Mouse (Mus musculus) thymus, adult 2 months (tissue): ENCODE data around the gene Sept8. TPM values are rescaled to one million over a fixed set of nuclear protein-coding genes. Genes with fewer than 3 reads are reported as not detected.

Experiments
- DNase-seq: peaks from one replicate; pipeline ENCODE4 v3.0.0; 2021
- H3K27ac ChIP-seq: fragments of 200-500 bp; 2 replicates; pipeline ENCODE4 v1.5.1; 2012; ENCODE audit warnings: low read length, control low read depth; ENCODE audit not compliant: control insufficient read depth, insufficient read depth
- H3K27me3 ChIP-seq: fragments of 200-500 bp; 2 replicates; pipeline ENCODE4 v1.6.1; 2012; ENCODE audit warnings: mild to moderate bottlenecking, low read length, moderate library complexity, mixed read lengths; ENCODE audit not compliant: control insufficient read depth, insufficient read depth
- H3K36me3 ChIP-seq: fragments of 200-500 bp; 2 replicates; pipeline ENCODE4 v1.6.1; 2012; ENCODE audit warnings: mild to moderate bottlenecking, low read length, moderate library complexity; ENCODE audit not compliant: control insufficient read depth, insufficient read depth
- H3K4me1 ChIP-seq: fragments of 200-500 bp; replicated peaks from 2 replicates; pipeline ENCODE4 v1.6.1; 2012; ENCODE audit warnings: low read length; ENCODE audit not compliant: control insufficient read depth, insufficient read depth
- H3K4me3 ChIP-seq: fragments of 200-500 bp; 2 replicates; pipeline ENCODE4 v1.5.1; 2012; ENCODE audit warnings: mild to moderate bottlenecking, low read length, control low read depth, moderate library complexity; ENCODE audit not compliant: control insufficient read depth, insufficient read depth
- CTCF ChIP-seq: fragments of 200-500 bp; IDR thresholded peaks from 2 replicates; pipeline ENCODE4 v1.5.1; 2012; ENCODE audit warnings: mild to moderate bottlenecking, control low read depth, low read length, moderate library complexity, borderline replicate concordance; ENCODE audit not compliant: control insufficient read depth, poor library complexity, insufficient read depth; ENCODE audit errors: extremely low read depth
- POLR2A ChIP-seq: fragments of 200-500 bp; IDR thresholded peaks from 2 replicates; pipeline ENCODE4 v1.6.1; 2012; ENCODE audit warnings: mild to moderate bottlenecking, low read length, control low read depth, moderate library complexity; ENCODE audit not compliant: control insufficient read depth, poor library complexity, insufficient read depth; ENCODE audit errors: extremely low read depth
- WGBS: fragments of 180-500 bp; shearing (Covaris S2); methylation state at CpG from one replicate; pipeline ENCODE4 v1.1.7; 2018; 5-methylcytosine and 5-hydroxymethylcytosine counted together
- polyA plus RNA-seq: library from polyadenylated mRNA; depleted of rRNA; stranded (reverse); fragments of >200 nt; gene quantifications from 2 replicates; pipeline ENCODE4 v1.2.3, GENCODE M21; 2012

Sept8 gene
- polyA plus RNA-seq, 1 experiment = 11.5 TPM

DNA sequence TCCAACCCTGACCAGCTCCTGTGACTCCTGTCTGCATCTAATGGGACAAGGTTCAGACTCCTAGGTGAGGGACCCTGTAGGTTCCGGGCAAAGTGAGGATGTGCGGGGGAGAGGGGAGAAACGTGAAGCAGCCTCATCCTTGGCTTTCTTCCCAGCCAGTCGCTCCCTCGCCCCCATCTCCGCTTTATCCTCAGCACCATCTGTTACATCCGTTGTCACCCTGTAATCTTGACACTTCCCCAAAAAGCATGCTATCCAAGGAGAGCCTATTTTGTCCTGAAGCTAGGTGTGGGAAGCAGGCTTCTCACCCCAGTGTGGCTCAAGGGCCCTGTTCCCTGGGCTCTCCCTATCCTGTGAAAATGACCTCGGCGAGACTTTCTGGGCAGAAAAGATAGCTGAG is 3.9 kb downstream of the Sept8 start:
- H3K27ac ChIP-seq = no peak overlapping the region
- no peak overlapping the region for H3K4me3 ChIP-seq
- no peaks in the 10 kb centered on the region for H3K27me3 ChIP-seq
- TF ChIP-seq CTCF (no peak), POLR2A (no peak)
- WGBS = 86% methylated on average over 9 of the region's 9 CpGs
- peaks cover 16% of the 10 kb centered on the region for H3K4me1 ChIP-seq
- DNase-seq = no peak
- H3K36me3 ChIP-seq = no peaks in the 10 kb centered on the region

DNA sequence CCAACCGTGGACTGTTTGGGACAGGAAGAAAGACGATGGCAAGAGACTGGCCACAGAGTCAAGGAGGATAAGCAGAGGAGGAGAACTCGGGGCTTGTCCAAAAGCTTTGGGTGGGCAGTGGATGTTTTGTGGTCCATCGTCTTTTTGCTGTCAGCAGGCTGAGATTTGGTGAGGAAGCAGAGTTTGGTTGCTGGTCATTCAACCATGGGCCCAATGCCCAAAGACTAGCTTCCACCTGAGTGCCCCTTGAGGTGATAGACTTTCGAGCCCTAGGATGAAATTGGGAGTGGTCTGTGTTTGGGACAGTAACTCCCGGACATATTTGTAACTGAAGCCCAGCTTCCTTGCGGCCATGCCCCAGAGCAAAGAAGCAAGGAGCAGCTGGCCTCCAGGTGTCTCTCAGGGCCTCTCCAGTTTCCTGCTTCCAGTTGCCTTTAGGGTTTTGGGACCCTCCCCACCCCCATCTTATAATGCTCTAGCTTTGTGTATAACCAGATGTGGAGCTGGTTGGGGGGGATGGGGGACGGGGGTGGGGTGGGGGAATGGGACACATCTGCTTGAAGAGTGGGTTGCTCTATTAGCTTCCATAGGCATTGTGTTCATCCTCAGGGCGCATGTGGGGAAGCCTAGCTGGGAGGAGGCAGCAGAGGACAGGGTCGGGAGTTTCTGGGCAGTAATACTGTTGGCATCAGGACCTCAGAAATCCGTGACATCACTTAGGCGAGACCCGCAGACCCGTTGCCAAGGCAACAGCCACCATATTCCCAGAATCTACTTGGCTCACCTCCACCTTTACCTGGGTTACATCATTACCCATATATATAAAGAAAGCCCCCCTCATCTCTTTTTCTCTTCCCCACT is 4.7 kb downstream of the Sept8 start:
- TF ChIP-seq CTCF = no peak
- TF ChIP-seq POLR2A = no peak
- Histone ChIP-seq H3K27ac (no peak overlapping the region), H3K4me3 (no peak overlapping the region), H3K4me1 (peaks cover 21% of the 10 kb centered on the region), H3K27me3 (no peaks in the 10 kb centered on the region), H3K36me3 (no peaks in the 10 kb centered on the region)
- 92% methylated on average over 14 of the region's 14 CpGs for WGBS
- no peak for DNase-seq

DNA sequence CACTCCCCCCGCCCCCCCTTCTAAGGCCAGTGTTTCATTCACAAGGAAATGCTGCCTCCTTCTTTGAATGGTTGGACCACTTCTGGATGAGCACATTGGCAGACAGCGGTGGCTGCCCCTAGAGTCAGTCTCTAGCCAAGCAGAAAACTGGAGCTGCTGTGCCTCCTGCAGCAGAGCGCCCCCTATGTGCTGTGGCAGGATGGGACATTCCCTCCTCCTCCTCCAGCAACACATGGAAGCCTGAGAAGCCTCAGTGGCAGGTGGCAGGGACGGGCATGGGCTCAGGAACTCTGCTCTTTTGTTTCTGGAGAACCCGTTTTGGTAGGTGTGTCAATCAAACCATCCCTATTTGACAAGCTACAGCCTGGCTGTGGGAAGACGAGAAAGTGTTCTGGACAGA is 5.8 kb downstream of the Sept8 start:
- no peaks in the 10 kb centered on the region for H3K36me3 ChIP-seq
- H3K4me1 ChIP-seq = peaks cover 12% of the 10 kb centered on the region
- WGBS = 92% methylated on average over 6 of the region's 6 CpGs
- no peak overlapping the region for H3K4me3 ChIP-seq
- H3K27me3 ChIP-seq = no peaks in the 10 kb centered on the region
- DNase-seq = peak; percentile 16
- H3K27ac ChIP-seq = no peak overlapping the region
- TF ChIP-seq CTCF (peak; percentile 56; the same call in 1 of the 2 replicates), POLR2A (no peak)

DNA sequence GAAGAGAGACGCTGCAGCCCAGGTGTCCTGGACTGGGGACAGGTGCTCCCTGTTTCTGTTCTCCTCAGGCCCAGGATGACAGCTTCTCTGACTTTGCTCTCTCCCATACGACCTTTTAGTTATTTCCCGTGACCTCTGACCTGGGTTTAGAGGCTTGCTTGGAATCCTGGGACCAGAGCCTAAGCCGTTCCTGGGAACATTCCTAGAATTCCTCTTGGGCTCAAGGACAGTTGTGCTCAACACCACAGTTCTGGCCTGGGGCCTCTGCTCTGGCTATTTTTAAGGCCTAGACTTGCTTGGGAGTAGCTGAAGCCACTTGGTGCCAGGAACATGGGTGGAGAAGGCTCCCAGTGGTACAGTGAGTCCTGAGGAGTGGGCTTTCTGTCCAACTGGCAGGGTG is 6.4 kb downstream of the Sept8 start:
- H3K4me3 ChIP-seq = no peak overlapping the region

DNA sequence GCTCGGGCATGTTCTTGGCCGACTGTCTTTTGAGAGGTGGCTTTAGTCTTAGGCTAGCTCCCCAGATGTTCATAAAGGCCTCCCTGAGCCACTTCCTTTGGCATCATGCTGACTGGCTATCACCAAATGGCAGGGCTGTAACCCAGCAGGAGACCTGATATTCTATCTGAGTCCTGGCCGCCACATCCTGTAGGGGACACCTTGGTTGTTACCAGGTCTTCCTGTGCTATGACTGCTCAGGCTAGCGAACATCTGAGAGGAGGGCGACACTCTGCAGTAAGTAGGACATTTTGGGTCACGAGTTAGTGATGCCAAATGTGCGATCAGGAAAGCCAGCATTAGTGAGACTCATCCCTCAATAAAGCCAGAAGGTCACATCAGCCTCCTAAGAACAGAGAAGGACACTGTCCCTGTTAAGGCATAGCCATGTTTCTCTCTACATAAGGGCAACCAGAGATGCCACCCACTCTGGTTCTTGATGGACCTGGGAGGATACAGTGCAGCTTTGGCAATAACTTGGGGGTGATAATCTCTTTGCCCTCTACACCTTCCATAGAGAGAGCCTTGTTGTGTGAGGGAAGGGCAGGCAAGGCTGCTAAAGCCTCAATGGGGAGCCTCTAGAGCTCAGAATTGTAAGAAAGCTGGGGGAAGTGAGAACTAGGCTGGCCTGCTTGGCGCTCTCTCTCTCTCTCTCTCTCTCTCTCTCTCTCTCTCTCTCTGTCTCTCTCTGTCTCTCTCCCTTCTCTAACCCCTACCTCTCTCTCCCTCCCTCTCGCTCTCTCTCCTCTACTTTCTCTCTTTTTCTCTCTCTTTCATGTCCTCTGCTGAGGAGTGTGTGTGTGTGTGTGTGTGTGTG is 9.6 kb downstream of the Sept8 start:
- peaks cover 5% of the 10 kb centered on the region; the same call in 1 of the 2 replicates for H3K4me1 ChIP-seq
- TF ChIP-seq POLR2A = no peak
- no peak overlapping the region for H3K27ac ChIP-seq
- no peak overlapping the region for H3K4me3 ChIP-seq
- no peaks in the 10 kb centered on the region for H3K27me3 ChIP-seq
- DNase-seq = no peak
- 50% methylated on average over 9 of the region's 9 CpGs for WGBS
- H3K36me3 ChIP-seq = no peaks in the 10 kb centered on the region

More for the DNA sequence above, 6.4 kb downstream of the Sept8 start:
- Histone ChIP-seq H3K27me3 (no peaks in the 10 kb centered on the region), H3K4me1 (peaks cover 6% of the 10 kb centered on the region), H3K36me3 (no peaks in the 10 kb centered on the region), H3K27ac (no peak overlapping the region)
- 88% methylated on average over 4 of the region's 4 CpGs for WGBS
- TF ChIP-seq CTCF (no peak), POLR2A (no peak)
- DNase-seq = no peak

DNA sequence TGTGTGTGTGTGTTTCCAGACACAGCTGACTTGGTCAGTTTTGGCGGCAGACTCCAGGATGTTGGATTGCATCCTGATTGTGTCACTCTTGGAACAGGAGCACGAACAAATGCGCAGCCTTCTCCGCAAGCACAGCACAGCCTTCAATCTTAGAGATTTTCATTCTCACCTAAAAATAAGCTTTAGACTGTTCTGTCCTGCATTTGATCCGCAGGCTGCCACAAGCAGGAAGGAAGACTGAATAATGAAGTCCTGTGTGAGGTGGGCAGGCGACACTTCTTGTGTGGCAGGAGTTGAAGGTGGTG is 10.1 kb downstream of the Sept8 start:
- Histone ChIP-seq H3K4me3 (no peak overlapping the region), H3K27me3 (no peaks in the 10 kb centered on the region), H3K4me1 (peaks cover 5% of the 10 kb centered on the region; the same call in 1 of the 2 replicates), H3K36me3 (no peaks in the 10 kb centered on the region), H3K27ac (no peak overlapping the region)
- DNase-seq = no peak
- no peak for TF ChIP-seq CTCF
- TF ChIP-seq POLR2A = no peak
- WGBS = 67% methylated on average over 6 of the region's 6 CpGs

DNA sequence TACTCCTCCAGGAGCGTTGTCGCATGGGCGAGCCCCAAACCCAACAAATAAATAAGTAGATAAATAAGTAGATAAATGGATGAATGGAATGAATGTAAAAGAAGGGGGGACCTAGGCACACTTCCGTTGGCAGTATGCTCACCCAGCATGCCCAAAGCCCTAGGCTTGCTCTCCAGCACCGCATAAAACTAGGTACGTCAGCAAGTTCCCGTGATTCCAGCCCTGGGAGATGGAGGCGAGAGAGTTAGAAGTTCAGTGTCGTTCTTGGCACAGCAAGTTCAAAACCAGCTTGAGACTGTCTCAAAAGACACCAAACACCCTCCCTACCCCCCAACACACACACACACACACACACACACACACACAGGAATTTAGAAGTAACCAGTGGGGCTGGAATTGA is 10.9 kb downstream of the Sept8 start:
- H3K4me3 ChIP-seq = no peak overlapping the region
- H3K27ac ChIP-seq = no peak overlapping the region
- H3K36me3 ChIP-seq = no peaks in the 10 kb centered on the region
- no peak for DNase-seq
- peaks cover 5% of the 10 kb centered on the region; the same call in 1 of the 2 replicates for H3K4me1 ChIP-seq
- WGBS = 97% methylated on average over 9 of the region's 9 CpGs
- no peaks in the 10 kb centered on the region for H3K27me3 ChIP-seq
- TF ChIP-seq POLR2A = no peak
- TF ChIP-seq CTCF = no peak
